Mouse (Mus musculus) heart, embryonic 15.5 days (tissue): ENCODE results near the gene Hectd1. TPM values are rescaled to one million over a fixed set of nuclear protein-coding genes. Genes with fewer than 3 reads are reported as not detected.
A peak's percentile ranks its signal among the peaks of the same experiment; 100 is the strongest.

Experiments used
- ATAC-seq: fragments of 200-750 bp; cut with Nextera tagmentation; replicated peaks from 2 replicates; pipeline ENCODE4 v1.8.0; 2017; ENCODE audit warnings: low read depth, moderate TSS enrichment; ENCODE audit not compliant: insufficient number of reproducible peaks, insufficient read depth, low FRiP score
- H3K27ac ChIP-seq: fragments of 300-500 bp; sonication (generic); 2 replicates; pipeline ENCODE4 v1.5.1; 2015; ENCODE audit warnings: mild to moderate bottlenecking, inconsistent platforms
- H3K27me3 ChIP-seq: fragments of 300-500 bp; sonication (generic); 2 replicates; pipeline ENCODE4 v1.6.1; 2015; ENCODE audit warnings: inconsistent platforms
- H3K36me3 ChIP-seq: fragments of 300-500 bp; sonication (generic); 2 replicates; pipeline ENCODE4 v1.6.1; 2015; ENCODE audit warnings: mild to moderate bottlenecking, inconsistent platforms
- H3K4me1 ChIP-seq: fragments of 300-500 bp; sonication (generic); replicated peaks from 2 replicates; pipeline ENCODE4 v1.6.1; 2015; ENCODE audit warnings: inconsistent platforms
- H3K4me2 ChIP-seq: fragments of 300-500 bp; sonication (generic); 2 replicates; pipeline ENCODE4 v1.6.1; 2015; ENCODE audit warnings: inconsistent platforms, mild to moderate bottlenecking, moderate library complexity
- H3K4me3 ChIP-seq: fragments of 300-500 bp; sonication (generic); 2 replicates; pipeline ENCODE4 v1.5.1; 2015; ENCODE audit warnings: mild to moderate bottlenecking, inconsistent platforms
- H3K9ac ChIP-seq: fragments of 300-500 bp; sonication (generic); 2 replicates; pipeline ENCODE4 v1.6.1; 2015; ENCODE audit warnings: mild to moderate bottlenecking, inconsistent platforms
- H3K9me3 ChIP-seq: fragments of 300-500 bp; sonication (generic); replicated peaks from 2 replicates; pipeline ENCODE4 v1.6.1; 2016; ENCODE audit warnings: inconsistent platforms
- WGBS: fragments of 180-500 bp; shearing (Covaris S2); methylation state at CpG from one replicate; pipeline ENCODE4 v1.1.7; 2015; ENCODE audit warnings: mixed read lengths; 5-methylcytosine and 5-hydroxymethylcytosine counted together
- polyA plus RNA-seq: library from polyadenylated mRNA; unstranded; fragments of >200 nt; fragmentation: Nextera tagmentation; extraction: Ambion mirVana; gene quantifications from 2 replicates; pipeline ENCODE4 v1.2.1, GENCODE M21; 2015

The Hectd1 gene
- polyA plus RNA-seq, 1 experiment from 2014 or later, result 30.8 TPM

DNA sequence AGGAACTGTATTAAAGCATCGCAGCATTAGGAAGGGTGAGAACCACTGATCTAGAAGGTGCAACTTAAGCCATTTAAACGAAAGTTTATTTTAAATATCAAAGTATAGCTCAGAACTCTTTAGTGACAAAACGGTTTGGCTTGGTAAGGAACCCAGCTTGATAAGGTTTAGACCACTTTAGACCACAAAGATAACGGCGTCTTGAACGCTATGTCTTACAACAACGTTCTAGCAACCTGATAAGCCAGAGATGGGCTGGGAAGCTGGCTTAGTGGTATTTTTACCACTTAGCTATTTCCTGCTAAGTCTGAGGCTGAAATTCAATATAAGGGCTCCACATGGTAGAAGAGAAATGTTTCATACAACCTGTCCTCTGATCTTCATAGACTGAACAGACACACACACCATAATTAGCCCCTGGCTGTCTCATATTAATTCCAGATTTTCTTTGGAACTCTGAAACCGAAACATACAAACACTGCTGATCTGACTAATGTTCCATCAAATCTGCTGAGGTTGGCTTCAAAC lies 27.5 kb upstream of the Hectd1 start:
- no peak for ATAC-seq
- no peak overlapping the region for H3K27ac ChIP-seq
- H3K9me3 ChIP-seq, result no peaks in the 10 kb centered on the region
- no peaks in the 10 kb centered on the region for H3K4me1 ChIP-seq
- H3K4me2 ChIP-seq, result no peak overlapping the region
- H3K4me3 ChIP-seq, result no peak overlapping the region
- H3K36me3 ChIP-seq, result no peaks in the 10 kb centered on the region
- no peak overlapping the region for H3K9ac ChIP-seq
- H3K27me3 ChIP-seq, result no peaks in the 10 kb centered on the region
- 48% methylated on average over 8 of the region's 8 CpGs for WGBS

- 86% methylated on average over 2 of the region's 2 CpGs for WGBS
- H3K4me3 ChIP-seq, result no peak overlapping the region
- H3K9ac ChIP-seq, result no peak overlapping the region
- no peaks in the 10 kb centered on the region for H3K4me1 ChIP-seq
- no peaks in the 10 kb centered on the region for H3K27me3 ChIP-seq
- H3K27ac ChIP-seq, result no peak overlapping the region
- no peaks in the 10 kb centered on the region for H3K36me3 ChIP-seq
- H3K9me3 ChIP-seq, result no peaks in the 10 kb centered on the region
- H3K4me2 ChIP-seq, result no peak overlapping the region
- no peak for ATAC-seq
These were observed 26.5 kb upstream of the Hectd1 start for GRCm38 (mm10) chr12:51855872-51856271.

GRCm38 (mm10) chr12:51855453-51855852 lies 26.1 kb upstream of the Hectd1 start:
- no peak for ATAC-seq
- no peak overlapping the region for H3K9ac ChIP-seq
- 63% methylated on average over 7 of the region's 7 CpGs for WGBS
- no peak overlapping the region for H3K27ac ChIP-seq
- H3K36me3 ChIP-seq, result no peaks in the 10 kb centered on the region
- no peak overlapping the region for H3K4me3 ChIP-seq
- no peaks in the 10 kb centered on the region for H3K27me3 ChIP-seq
- H3K4me1 ChIP-seq, result no peaks in the 10 kb centered on the region
- H3K4me2 ChIP-seq, result no peak overlapping the region
- H3K9me3 ChIP-seq, result no peaks in the 10 kb centered on the region

- Histone ChIP-seq H3K36me3 (no peaks in the 10 kb centered on the region), H3K27ac (no peak overlapping the region), H3K4me2 (no peak overlapping the region), H3K4me1 (peaks cover 2% of the 10 kb centered on the region; the same call in 1 of the 2 replicates), H3K9me3 (no peaks in the 10 kb centered on the region), H3K9ac (no peak overlapping the region), H3K27me3 (no peaks in the 10 kb centered on the region), H3K4me3 (no peak overlapping the region)
- WGBS, result 76% methylated on average over 4 of the region's 4 CpGs
- ATAC-seq, result no peak
These were observed 22.3 kb upstream of the Hectd1 start for GRCm38 (mm10) chr12:51851617-51852016.

GRCm38 (mm10) chr12:51851155-51851554 lies 21.8 kb upstream of the Hectd1 start:
- H3K4me2 ChIP-seq, result no peak overlapping the region
- H3K36me3 ChIP-seq, result no peaks in the 10 kb centered on the region
- no peak overlapping the region for H3K27ac ChIP-seq
- H3K4me1 ChIP-seq, result peaks cover 2% of the 10 kb centered on the region; the same call in 1 of the 2 replicates
- no peaks in the 10 kb centered on the region for H3K9me3 ChIP-seq
- no peak for ATAC-seq
- H3K4me3 ChIP-seq, result no peak overlapping the region
- H3K9ac ChIP-seq, result no peak overlapping the region
- 83% methylated on average over 3 of the region's 3 CpGs for WGBS
- H3K27me3 ChIP-seq, result no peaks in the 10 kb centered on the region

- no peak overlapping the region for H3K9ac ChIP-seq
- no peak overlapping the region for H3K4me3 ChIP-seq
- no peak overlapping the region for H3K27ac ChIP-seq
- ATAC-seq, result no peak
- H3K27me3 ChIP-seq, result no peaks in the 10 kb centered on the region
- H3K4me2 ChIP-seq, result no peak overlapping the region
- 81% methylated on average over 4 of the region's 4 CpGs for WGBS
- no peaks in the 10 kb centered on the region for H3K9me3 ChIP-seq
- H3K4me1 ChIP-seq, result peaks cover 3% of the 10 kb centered on the region
- H3K36me3 ChIP-seq, result no peaks in the 10 kb centered on the region
These were observed 21.0 kb upstream of the Hectd1 start for GRCm38 (mm10) chr12:51850339-51850738.

- WGBS, result 66% methylated on average over 2 of the region's 2 CpGs
- Histone ChIP-seq H3K4me3 (no peak overlapping the region), H3K4me2 (no peak overlapping the region), H3K9me3 (no peaks in the 10 kb centered on the region), H3K27me3 (no peaks in the 10 kb centered on the region), H3K4me1 (peaks cover 6% of the 10 kb centered on the region), H3K9ac (no peak overlapping the region), H3K36me3 (no peaks in the 10 kb centered on the region), H3K27ac (no peak overlapping the region)
- no peak for ATAC-seq
These were observed 20.6 kb upstream of the Hectd1 start for GRCm38 (mm10) chr12:51849902-51850301.

GRCm38 (mm10) chr12:51847953-51848680 lies 18.8 kb upstream of the Hectd1 start:
- WGBS, result 62% methylated on average over 9 of the region's 9 CpGs

DNA sequence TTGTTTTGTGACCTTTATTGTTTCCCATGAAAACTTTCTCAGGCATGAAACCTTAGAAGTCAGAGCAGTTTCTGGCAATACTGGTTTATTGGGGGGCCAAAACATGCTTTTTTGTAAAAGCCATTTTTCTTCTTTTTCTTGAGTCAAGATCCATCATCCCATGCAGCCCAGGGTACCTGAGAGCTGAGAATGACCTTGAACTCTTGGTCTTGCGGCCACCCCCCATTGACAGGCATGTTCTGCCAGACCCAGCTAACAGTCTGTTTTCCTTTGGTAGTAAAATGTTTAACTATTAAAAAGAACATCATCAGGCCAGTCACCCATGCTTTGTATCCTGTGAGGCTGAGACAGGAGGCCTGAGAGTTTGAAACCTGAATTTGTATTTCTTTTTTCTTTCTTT lies 15.9 kb upstream of the Hectd1 start:
- Histone ChIP-seq H3K9ac (no peak overlapping the region), H3K9me3 (no peaks in the 10 kb centered on the region), H3K27ac (peak overlapping the region; percentile 93), H3K27me3 (no peaks in the 10 kb centered on the region), H3K4me3 (peak overlapping the region; percentile 59), H3K4me2 (peak overlapping the region; percentile 65), H3K4me1 (peaks cover 20% of the 10 kb centered on the region), H3K36me3 (no peaks in the 10 kb centered on the region)
- WGBS, result 18% methylated on average over 1 of the region's 1 CpGs
- no peak for ATAC-seq

More at GRCm38 (mm10) chr12:51847953-51848680, 18.8 kb upstream of the Hectd1 start:
- no peak overlapping the region for H3K4me3 ChIP-seq
- H3K27me3 ChIP-seq, result no peaks in the 10 kb centered on the region
- H3K27ac ChIP-seq, result no peak overlapping the region
- no peak overlapping the region for H3K4me2 ChIP-seq
- H3K9ac ChIP-seq, result no peak overlapping the region
- H3K9me3 ChIP-seq, result no peaks in the 10 kb centered on the region
- ATAC-seq, result no peak
- no peaks in the 10 kb centered on the region for H3K36me3 ChIP-seq
- peaks cover 18% of the 10 kb centered on the region for H3K4me1 ChIP-seq

DNA sequence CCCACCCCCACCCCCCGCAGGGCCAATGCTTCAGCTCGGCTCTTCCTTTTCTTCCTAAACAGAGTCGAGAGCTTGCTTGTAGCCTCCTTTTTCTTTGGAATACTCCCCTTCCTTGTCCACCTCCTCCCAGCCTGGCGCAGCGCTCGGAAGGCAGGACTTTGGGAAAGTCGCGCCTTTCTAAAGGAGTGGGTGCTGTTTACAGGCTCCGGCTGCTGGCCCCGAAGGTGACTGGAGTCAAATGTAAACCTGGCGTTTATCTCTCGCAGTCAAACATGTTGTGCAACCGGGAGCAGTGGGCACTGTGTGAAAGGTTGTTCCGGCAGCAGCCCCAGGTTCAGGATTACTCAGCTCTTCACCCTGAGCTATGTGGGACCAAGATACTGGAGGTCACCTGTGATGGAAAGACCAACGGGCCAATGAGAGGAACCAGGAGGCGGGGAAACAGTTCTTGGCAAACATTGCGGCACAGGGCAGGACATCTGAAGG lies 15.5 kb upstream of the Hectd1 start:
- no peaks in the 10 kb centered on the region for H3K9me3 ChIP-seq
- peak overlapping the region; percentile 65 for H3K9ac ChIP-seq
- peak; percentile 94 for ATAC-seq
- H3K4me3 ChIP-seq, result peak overlapping the region; percentile 59
- peak overlapping the region; percentile 65 for H3K4me2 ChIP-seq
- H3K4me1 ChIP-seq, result peaks cover 20% of the 10 kb centered on the region
- H3K27ac ChIP-seq, result peak overlapping the region; percentile 93
- no peaks in the 10 kb centered on the region for H3K36me3 ChIP-seq
- under 1% methylated on average over 17 of the region's 17 CpGs for WGBS
- H3K27me3 ChIP-seq, result no peaks in the 10 kb centered on the region

- Histone ChIP-seq H3K4me1 (peaks cover 20% of the 10 kb centered on the region), H3K9ac (peak overlapping the region; percentile 65), H3K27me3 (no peaks in the 10 kb centered on the region), H3K4me2 (peak overlapping the region; percentile 65), H3K4me3 (peak overlapping the region; percentile 59), H3K36me3 (no peaks in the 10 kb centered on the region), H3K27ac (peak overlapping the region; percentile 93), H3K9me3 (no peaks in the 10 kb centered on the region)
- WGBS, result 30% methylated on average over 15 of the region's 15 CpGs
- no peak for ATAC-seq
These were observed 14.5 kb upstream of the Hectd1 start for GRCm38 (mm10) chr12:51843576-51844520.
